9 mouse cellular contexts compared by ENCODE assay signal in the genomic region with DNA sequence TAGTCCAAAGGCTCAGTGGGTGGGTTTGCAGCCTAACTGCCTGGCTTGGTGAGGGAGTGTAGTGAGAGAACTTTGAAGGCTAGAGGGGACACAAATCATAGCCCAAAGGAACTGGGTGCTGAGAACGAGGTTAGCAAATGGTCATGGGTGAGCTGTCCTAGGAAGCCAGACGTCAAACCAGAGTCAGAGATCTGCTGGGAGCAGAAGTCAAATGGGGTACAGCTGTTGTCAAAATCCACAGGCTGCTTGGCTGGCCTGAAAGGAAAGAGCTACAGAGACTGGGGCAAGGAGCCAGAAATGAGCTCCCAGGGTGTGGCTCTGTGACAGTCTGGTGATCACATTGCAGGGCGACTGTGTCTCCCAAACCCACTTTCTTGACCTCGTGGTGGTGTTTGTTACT. TPM values are rescaled to one million over a fixed set of nuclear protein-coding genes. Genes with fewer than 3 reads are reported as not detected.
DNase-seq lines count a peak whose midpoint lies in the region; ATAC-seq and TF ChIP-seq lines count a peak whose summit lies in the region.
"Had no signal": no experiment of that assay in that cellular context is flagged by ENCODE, and none has a peak within 500 bp of the region (broad histone marks: within the 10 kb centered on the region; RNA-seq: fewer than 3 reads in every experiment).

No protein-coding gene starts in this region.

- no peak for ATAC-seq in monocyte, adult 5-6 weeks (replicated peaks; ENCODE audit: insufficient number of reproducible peaks, low FRiP score, low TSS enrichment, poor library complexity, severe bottlenecking)

- peaks cover 8% of the 10 kb centered on the region for H3K4me1 ChIP-seq in heart, adult 2 months (ENCODE audit: control insufficient read depth, insufficient read depth, low read length)
- H3K4me1 ChIP-seq in heart, embryonic 10.5 days: peaks cover 11% of the 10 kb centered on the region; the same call in 1 of the 2 replicates
- no peaks in the 10 kb centered on the region for H3K4me1 ChIP-seq in kidney, adult 2 months (ENCODE audit: control insufficient read depth, insufficient read depth, low read length)

- H3K9ac ChIP-seq in heart, adult 2 months (ENCODE audit: low read depth, low read length): no peak overlapping the region
- H3K9ac ChIP-seq: embryonic facial prominence, embryonic 13.5 days had no signal

- H3K27ac ChIP-seq in heart, adult 2 months: peak overlapping the region; percentile 54
- no peak overlapping the region for H3K27ac ChIP-seq in heart, embryonic 10.5 days
- peak overlapping the region; percentile 18; the same call in 1 of the 2 replicates for H3K27ac ChIP-seq in kidney, adult 2 months (ENCODE audit: insufficient read depth, low read depth, low read length)
- H3K27ac ChIP-seq: embryonic facial prominence, embryonic 13.5 days had no signal

- peaks cover 4% of the 10 kb centered on the region; the same call in 1 of the 2 replicates for H3K36me3 ChIP-seq in heart, adult 2 months (ENCODE audit: control insufficient read depth, insufficient read depth, low read length)
- no peaks in the 10 kb centered on the region for H3K36me3 ChIP-seq in heart, embryonic 10.5 days
- no peaks in the 10 kb centered on the region for H3K36me3 ChIP-seq in kidney, adult 2 months (ENCODE audit: control insufficient read depth, insufficient read depth, low read length)
- H3K36me3 ChIP-seq: embryonic facial prominence, embryonic 13.5 days had no signal

- peak; percentile 60 to 78 for DNase-seq in heart, adult 2 months
- DNase-seq in heart, embryonic 10.5 days (ENCODE audit: low spot score): no peak
- peak; percentile 80 for DNase-seq in gastrocnemius, postnatal 14 days
- peak; percentile 80 for DNase-seq in kidney, adult 2 months
- peak; percentile 47 for DNase-seq in lung, postnatal 25 days (ENCODE audit: low spot score)
- DNase-seq in right cerebral cortex, postnatal 14 days: no peak
- no peak for DNase-seq in thymus, postnatal 14 days

- TF ChIP-seq CTCF in heart, adult 2 months (IDR thresholded peaks at IDR 0.05): no peak
- no peak for TF ChIP-seq CTCF in kidney, adult 2 months (conservative IDR thresholded peaks at IDR 0.05; ENCODE audit: insufficient read depth, insufficient read length, low read depth, low read length)

- TF ChIP-seq POLR2A in heart, adult 2 months (IDR thresholded peaks at IDR 0.05; ENCODE audit: insufficient read depth, low read depth, low read length): no peak
- TF ChIP-seq POLR2A in kidney, adult 2 months (IDR thresholded peaks at IDR 0.05; ENCODE audit: low read depth, low read length): no peak

- TF ChIP-seq EP300 in heart, adult 2 months (IDR thresholded peaks at IDR 0.05; ENCODE audit: insufficient read depth, low read depth, low read length): no peak

- intact Hi-C loops in heart, adult 2 months (cut with DNase I): no loop called here
- intact Hi-C loops in gastrocnemius, postnatal 14 days (cut with DNase I; ENCODE audit: low total_unique reads): no loop called here

- H3K27me3 ChIP-seq in heart, adult 2 months (ENCODE audit: control insufficient read depth, insufficient read depth, low read length): no peaks in the 10 kb centered on the region
- peaks cover 12% of the 10 kb centered on the region; the same call in 1 of the 2 replicates for H3K27me3 ChIP-seq in heart, embryonic 10.5 days (ENCODE audit: insufficient read depth, poor library complexity, severe bottlenecking)
- no peaks in the 10 kb centered on the region for H3K27me3 ChIP-seq in kidney, adult 2 months (replicated peaks; ENCODE audit: control insufficient read depth, insufficient read depth, low read length)
- H3K27me3 ChIP-seq: embryonic facial prominence, embryonic 13.5 days had no signal

- 3% methylated on average over 4 of the region's 4 CpGs for WGBS in heart, adult 2 months
- WGBS in heart, embryonic 10.5 days: 37% methylated on average over 4 of the region's 4 CpGs
- WGBS in kidney, adult 2 months: 27% methylated on average over 4 of the region's 4 CpGs

- H3K79me2 ChIP-seq in heart, adult 2 months (replicated peaks; ENCODE audit: control insufficient read depth, insufficient read depth, low read length): no peaks in the 10 kb centered on the region

- H3K4me3 ChIP-seq in heart, adult 2 months: no peak overlapping the region
- H3K4me3 ChIP-seq in heart, embryonic 10.5 days: no peak overlapping the region
- no peak overlapping the region for H3K4me3 ChIP-seq in kidney, adult 2 months (ENCODE audit: insufficient read depth, low read depth, low read length)
- H3K4me3 ChIP-seq: embryonic facial prominence, embryonic 13.5 days had no signal

- no peaks in the 10 kb centered on the region for H3K9me3 ChIP-seq in heart, embryonic 10.5 days
- H3K9me3 ChIP-seq: embryonic facial prominence, embryonic 13.5 days had no signal

RNA-seq across cellular contexts. Expression of a gene that starts 2.3 kb away (rescaled TPM):
- 10 to 100 TPM; 48.7 to 48.9 TPM for total RNA-seq in heart, adult 2 months (2021)
- 5.8 and 15.8 TPM in 2 replicates for polyA plus RNA-seq in heart, adult 2 months (2012; rRNA removed)
- 11.4 and 12.3 TPM in 2 replicates for polyA plus RNA-seq in heart, embryonic 10.5 days (2016; fragmentation: Nextera tagmentation; extraction: Ambion mirVana)
- 10 to 100 TPM; 24.5 to 29.8 TPM for total RNA-seq in gastrocnemius, postnatal 14 days (2021)
- 0.53 and 0.55 TPM in 2 replicates for polyA plus RNA-seq in kidney, adult 2 months (2012; rRNA removed)
- 0.19 to 2.6 TPM (median 1.7 TPM) in 3 replicates for total RNA-seq in monocyte, adult 5-6 weeks (2017)

Comparison
In these comparisons a context has a peak if more than half of its experiments do, and no peak if none do; other contexts are left out.
1. DNase-seq: peak in heart, adult 2 months (2 of 2), gastrocnemius, postnatal 14 days (single experiment), kidney, adult 2 months (single experiment) and lung, postnatal 25 days (single experiment); none in heart, embryonic 10.5 days (single experiment), right cerebral cortex, postnatal 14 days (single experiment) and thymus, postnatal 14 days (single experiment).